In the genomic region with DNA sequence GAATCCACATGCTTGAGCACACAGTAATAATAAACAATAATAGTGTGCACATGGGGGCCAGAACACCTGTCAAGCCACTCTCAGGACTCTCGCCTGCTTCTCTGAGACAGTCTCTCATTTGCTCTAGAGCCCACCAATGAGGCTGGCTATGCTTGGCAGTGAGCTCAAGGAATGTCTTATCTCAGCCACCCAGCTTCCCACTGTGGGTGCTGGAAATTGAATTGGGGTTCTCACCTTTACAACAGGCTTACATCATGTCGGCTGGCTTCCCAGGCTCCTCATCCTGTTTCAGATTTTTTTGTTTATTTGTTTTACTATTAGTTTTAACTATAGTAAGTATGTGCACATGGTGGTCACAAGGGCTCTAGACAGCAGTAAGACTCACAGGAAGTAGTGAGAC, we compare ENCODE assay signal across 21 mouse cellular contexts. TPM values are rescaled to one million over a fixed set of nuclear protein-coding genes. Genes with fewer than 3 reads are reported as not detected.
DNase-seq lines count a peak whose midpoint lies in the region; ATAC-seq and TF ChIP-seq lines count a peak whose summit lies in the region.
"Had no signal": no experiment of that assay in that cellular context is flagged by ENCODE, and none has a peak within 500 bp of the region (broad histone marks: within the 10 kb centered on the region; RNA-seq: fewer than 3 reads in every experiment).

No protein-coding gene starts in this region.

- H3K4me2 ChIP-seq in midbrain, embryonic 11.5 days = no peak overlapping the region
- no peak overlapping the region for H3K4me2 ChIP-seq in midbrain, embryonic 15.5 days

- no peak overlapping the region for H3K27ac ChIP-seq in midbrain, embryonic 11.5 days (ENCODE audit: low read depth, low read length)
- H3K27ac ChIP-seq in midbrain, embryonic 15.5 days = no peak overlapping the region
- H3K27ac ChIP-seq in MEL (ENCODE audit: control insufficient read depth, low read depth, low read length) = peak overlapping the region; percentile 15; the same call in 1 of the 2 replicates

- TF ChIP-seq RAD21 in MEL (IDR thresholded peaks at IDR 0.05; ENCODE audit: low read depth, low read length) = no peak

- TF ChIP-seq EP300 in MEL (IDR thresholded peaks at IDR 0.05; ENCODE audit: low read depth in 1 of 2, low read length in 2 of 2) = peak; percentile 28 to 70; a peak in 3 of 4 replicates

- no peaks in the 10 kb centered on the region for H3K27me3 ChIP-seq in midbrain, embryonic 11.5 days (ENCODE audit: control insufficient read depth, insufficient read depth, low read length)
- no peaks in the 10 kb centered on the region for H3K27me3 ChIP-seq in midbrain, embryonic 15.5 days (replicated peaks)
- H3K27me3 ChIP-seq in MEL (ENCODE audit: control insufficient read depth in 1 of 2, insufficient read depth in 2 of 2, low read length in 2 of 2) = no peaks in the 10 kb centered on the region
- H3K27me3 ChIP-seq: CH12.LX, Patski had no signal

- no peak for TF ChIP-seq CTCF in MEL (IDR thresholded peaks at IDR 0.05 in 2 of 3, conservative IDR thresholded peaks at IDR 0.05 in 1 of 3; ENCODE audit: control insufficient read depth in 1 of 3, insufficient read depth in 1 of 3, low read depth in 2 of 3, low read length in 3 of 3, poor library complexity in 1 of 3, severe bottlenecking in 1 of 3)

- H3K36me3 ChIP-seq in midbrain, embryonic 11.5 days (ENCODE audit: control insufficient read depth, insufficient read depth, low read length) = no peaks in the 10 kb centered on the region
- no peaks in the 10 kb centered on the region for H3K36me3 ChIP-seq in midbrain, embryonic 15.5 days (replicated peaks)
- H3K36me3 ChIP-seq in MEL (ENCODE audit: control insufficient read depth in 1 of 2, insufficient read depth in 2 of 2, low read length in 2 of 2) = peaks cover 0 to 10% of the 10 kb centered on the region in 2 experiments; a peak in 2 of 4 replicates

- peak; percentile 39 for DNase-seq in midbrain, embryonic 11.5 days (ENCODE audit: low spot score, missing footprints)
- peak; percentile 64 for DNase-seq in MEL (ENCODE audit: low read depth, low spot score)
- no peak for DNase-seq in lung, postnatal 14 days
- DNase-seq in heart, adult 9 months (ENCODE audit: low spot score in 2 of 2) = no peak
- DNase-seq: adrenal gland, adult 2 months; adrenal gland, adult 8-10 months; adrenal gland, postnatal 10 days; adrenal gland, postnatal 14 days; adrenal gland, postnatal 25 days; adrenal gland, postnatal 36 days; cerebellum, adult 11 months; cerebellum, adult 11-12 months; cerebellum, adult 18-20 months; cerebellum, adult 2 months had no signal

- no peak overlapping the region for H3K9ac ChIP-seq in midbrain, embryonic 11.5 days (ENCODE audit: low read length)
- no peak overlapping the region for H3K9ac ChIP-seq in midbrain, embryonic 15.5 days
- H3K9ac ChIP-seq in MEL (ENCODE audit: control insufficient read depth, low read depth, low read length, poor library complexity, severe bottlenecking) = no peak overlapping the region

- no peak for ATAC-seq in midbrain, embryonic 11.5 days (ENCODE audit: low FRiP score)
- ATAC-seq in midbrain, embryonic 15.5 days (replicated peaks) = no peak
- ATAC-seq in megakaryocyte progenitor cell, adult 5-6 weeks (replicated peaks; ENCODE audit: poor library complexity) = 0 out of 2 replicates have a peak, but pooled peaks have one; percentile 2
- ATAC-seq: activated CD4-positive, CD25-positive, alpha-beta regulatory T cell, adult 4 months; CD4-positive, CD25-positive, alpha-beta regulatory T cell, adult 4 months; Patski had no signal

- TF ChIP-seq POLR2A in MEL (IDR thresholded peaks at IDR 0.05; ENCODE audit: control insufficient read depth in 1 of 2, insufficient read depth in 1 of 2, low read depth in 1 of 2, low read length in 2 of 2, poor library complexity in 1 of 2) = no peak

- no peaks in the 10 kb centered on the region; the same call in 1 of the 2 replicates for H3K4me1 ChIP-seq in midbrain, embryonic 11.5 days (ENCODE audit: control insufficient read depth, insufficient read depth, low read length)
- H3K4me1 ChIP-seq in midbrain, embryonic 15.5 days = peaks cover 6% of the 10 kb centered on the region; the same call in 1 of the 2 replicates
- peaks cover 9 to 11% of the 10 kb centered on the region in 2 experiments for H3K4me1 ChIP-seq in MEL (ENCODE audit: control insufficient read depth in 1 of 2, insufficient read depth in 2 of 2, low read length in 2 of 2)

- no peaks in the 10 kb centered on the region for H3K9me3 ChIP-seq in midbrain, embryonic 11.5 days (ENCODE audit: control insufficient read depth, low read length)
- no peaks in the 10 kb centered on the region for H3K9me3 ChIP-seq in midbrain, embryonic 15.5 days
- H3K9me3 ChIP-seq in MEL (replicated peaks; ENCODE audit: insufficient read depth, low read length) = no peaks in the 10 kb centered on the region
- H3K9me3 ChIP-seq: G1E had no signal

- H3K4me3 ChIP-seq in midbrain, embryonic 11.5 days (ENCODE audit: low read depth, low read length) = no peak overlapping the region
- H3K4me3 ChIP-seq in midbrain, embryonic 15.5 days = no peak overlapping the region
- H3K4me3 ChIP-seq in MEL (ENCODE audit: control insufficient read depth in 1 of 2, insufficient read depth in 1 of 2, low read depth in 2 of 2, low read length in 2 of 2) = no peak overlapping the region

- H3K79me2 ChIP-seq in MEL (ENCODE audit: control insufficient read depth, insufficient read depth, low read length, poor library complexity) = peaks cover 2% of the 10 kb centered on the region; the same call in 1 of the 2 replicates

- 79% methylated on average over 2 of the region's 2 CpGs for whole genome bisulfite sequencing in midbrain, embryonic 11.5 days
- WGBS in midbrain, embryonic 15.5 days = 86% methylated on average over 2 of the region's 2 CpGs

TF ChIP-seq in MEL, 35 proteins besides CTCF, POLR2A, EP300 and RAD21 (continues in another document):
- TF ChIP-seq TCF12 (IDR thresholded peaks at IDR 0.05; ENCODE audit: low read depth, low read length) (peak; percentile 80; the same call in 1 of the 2 replicates), KAT2A (conservative IDR thresholded peaks at IDR 0.05; ENCODE audit: low read depth, low read length) (0 out of 2 replicates have a peak, but pooled peaks have one; percentile 26), TAL1 (IDR thresholded peaks at IDR 0.05; ENCODE audit: low read length) (peak; percentile 73), RCOR1 (IDR thresholded peaks at IDR 0.05; ENCODE audit: low read depth, low read length) (0 out of 2 replicates have a peak, but pooled peaks have one; percentile 34), USF2 (IDR thresholded peaks at IDR 0.05; ENCODE audit: borderline replicate concordance in 1 of 2, insufficient read depth in 1 of 2, low read depth in 1 of 2, low read length in 2 of 2) (no peak), BHLHE40 (IDR thresholded peaks at IDR 0.05; ENCODE audit: borderline replicate concordance, low read depth, low read length) (no peak), ETS1 (IDR thresholded peaks at IDR 0.05; ENCODE audit: low read depth, low read length) (peak; percentile 72), MXI1 (IDR thresholded peaks at IDR 0.05; ENCODE audit: low read depth, low read length) (peak; percentile 19; the same call in 1 of the 2 replicates)

RNA-seq across cellular contexts. Expression of gene Zfp747, which starts 4.6 kb away (rescaled TPM):
- polyA plus RNA-seq in midbrain, embryonic 11.5 days (2014; fragmentation: Nextera tagmentation; extraction: Ambion mirVana) = 6.4 and 6.5 TPM in 2 replicates
- polyA plus RNA-seq in midbrain, embryonic 15.5 days (2015; fragmentation: Nextera tagmentation; extraction: Ambion mirVana) = 10.3 and 10.5 TPM in 2 replicates
- 6.9 and 7.5 TPM in 2 replicates for total RNA-seq in MEL (2012; rRNA removed)
- polyA plus RNA-seq in MEL (2012; ENCODE audit: insufficient read depth in 1 of 2, insufficient read length in 2 of 2, low read depth in 1 of 2, low replicate concordance in 2 of 2, missing spikeins in 1 of 2) = 1 to 10 TPM in 1 of 2 experiments, not detected in 1; 6.2 TPM
- total RNA-seq in megakaryocyte progenitor cell, adult 5-6 weeks (2015) = 4.2 and 4.3 TPM in 2 replicates
- total RNA-seq in megakaryocyte progenitor cell, adult 5-6 weeks (2017) = 7.4 and 9.2 TPM in 2 replicates

RNA-seq across cellular contexts. Expression of gene 9130019O22Rik, which starts 15.8 kb away (rescaled TPM):
- 6.1 and 6.5 TPM in 2 replicates for polyA plus RNA-seq in midbrain, embryonic 11.5 days (2014; fragmentation: Nextera tagmentation; extraction: Ambion mirVana)
- 5.2 and 6.6 TPM in 2 replicates for polyA plus RNA-seq in midbrain, embryonic 15.5 days (2015; fragmentation: Nextera tagmentation; extraction: Ambion mirVana)
- total RNA-seq in MEL (2012; rRNA removed) = 1.4 and 2.1 TPM in 2 replicates
- 1 to 10 TPM in 1 of 2 experiments, not detected in 1; 1.5 TPM for polyA plus RNA-seq in MEL (2012; ENCODE audit: insufficient read depth in 1 of 2, insufficient read length in 2 of 2, low read depth in 1 of 2, low replicate concordance in 2 of 2, missing spikeins in 1 of 2)
- total RNA-seq in megakaryocyte progenitor cell, adult 5-6 weeks (2015) = 1.5 and 2.1 TPM in 2 replicates
- total RNA-seq in megakaryocyte progenitor cell, adult 5-6 weeks (2017) = 4.2 and 6.5 TPM in 2 replicates

RNA-seq across cellular contexts. Expression of gene E430018J23Rik, which starts 22.2 kb away (rescaled TPM):
- polyA plus RNA-seq in midbrain, embryonic 11.5 days (2014; fragmentation: Nextera tagmentation; extraction: Ambion mirVana) = 5.0 and 6.4 TPM in 2 replicates
- 6.3 and 6.6 TPM in 2 replicates for polyA plus RNA-seq in midbrain, embryonic 15.5 days (2015; fragmentation: Nextera tagmentation; extraction: Ambion mirVana)
- total RNA-seq in MEL (2012; rRNA removed) = 2.3 and 2.5 TPM in 2 replicates
- polyA plus RNA-seq in MEL (2012; ENCODE audit: insufficient read depth in 1 of 2, insufficient read length in 2 of 2, low read depth in 1 of 2, low replicate concordance in 2 of 2, missing spikeins in 1 of 2) = 1 to 10 TPM in 1 of 2 experiments, not detected in 1; 2.1 TPM
- total RNA-seq in megakaryocyte progenitor cell, adult 5-6 weeks (2015) = 1.0 and 1.5 TPM in 2 replicates
- 2.3 and 4.8 TPM in 2 replicates for total RNA-seq in megakaryocyte progenitor cell, adult 5-6 weeks (2017)

RNA-seq across cellular contexts. Expression of gene Zfp768, which starts 25.8 kb away (rescaled TPM):
- polyA plus RNA-seq in midbrain, embryonic 11.5 days (2014; fragmentation: Nextera tagmentation; extraction: Ambion mirVana) = 5.8 and 7.5 TPM in 2 replicates
- 19.1 and 19.2 TPM in 2 replicates for polyA plus RNA-seq in midbrain, embryonic 15.5 days (2015; fragmentation: Nextera tagmentation; extraction: Ambion mirVana)
- total RNA-seq in MEL (2012; rRNA removed) = 4.3 and 5.4 TPM in 2 replicates
- 10 to 100 TPM in 1 of 2 experiments, not detected in 1; 12.0 TPM for polyA plus RNA-seq in MEL (2012; ENCODE audit: insufficient read depth in 1 of 2, insufficient read length in 2 of 2, low read depth in 1 of 2, low replicate concordance in 2 of 2, missing spikeins in 1 of 2)
- total RNA-seq in megakaryocyte progenitor cell, adult 5-6 weeks (2015) = 2.3 and 3.2 TPM in 2 replicates
- 6.5 and 8.9 TPM in 2 replicates for total RNA-seq in megakaryocyte progenitor cell, adult 5-6 weeks (2017)
- polyA plus RNA-seq: CD4-positive, CD25-positive, alpha-beta regulatory T cell, adult 4 months had no signal

RNA-seq across cellular contexts. Expression of gene Zfp764, which starts 35.4 kb away (rescaled TPM):
- 6.8 and 7.1 TPM in 2 replicates for polyA plus RNA-seq in midbrain, embryonic 11.5 days (2014; fragmentation: Nextera tagmentation; extraction: Ambion mirVana)
- polyA plus RNA-seq in midbrain, embryonic 15.5 days (2015; fragmentation: Nextera tagmentation; extraction: Ambion mirVana) = 5.7 and 6.4 TPM in 2 replicates
- 3.7 and 4.1 TPM in 2 replicates for total RNA-seq in MEL (2012; rRNA removed)
- polyA plus RNA-seq in MEL (2012; ENCODE audit: insufficient read depth in 1 of 2, insufficient read length in 2 of 2, low read depth in 1 of 2, low replicate concordance in 2 of 2, missing spikeins in 1 of 2) = 1 to 10 TPM in 1 of 2 experiments, not detected in 1; 3.1 TPM
- total RNA-seq in megakaryocyte progenitor cell, adult 5-6 weeks (2015) = 9.3 and 10.9 TPM in 2 replicates
- 9.9 and 12.4 TPM in 2 replicates for total RNA-seq in megakaryocyte progenitor cell, adult 5-6 weeks (2017)

Comparison
In these comparisons a context has a peak if more than half of its experiments do, and no peak if none do; other contexts are left out.
1. DNase-seq: peak in midbrain, embryonic 11.5 days (single experiment) and MEL (single experiment); none in lung, postnatal 14 days (single experiment) and heart, adult 9 months (0 of 2).